Mouse (Mus musculus): ENCODE measurements around the gene Foxk1. TPM values are rescaled to one million over a fixed set of nuclear protein-coding genes. Genes with fewer than 3 reads are reported as not detected.

Gene Foxk1
- 11.3 TPM for polyA plus RNA-seq (2017; shearing (Covaris generic))

DNA sequence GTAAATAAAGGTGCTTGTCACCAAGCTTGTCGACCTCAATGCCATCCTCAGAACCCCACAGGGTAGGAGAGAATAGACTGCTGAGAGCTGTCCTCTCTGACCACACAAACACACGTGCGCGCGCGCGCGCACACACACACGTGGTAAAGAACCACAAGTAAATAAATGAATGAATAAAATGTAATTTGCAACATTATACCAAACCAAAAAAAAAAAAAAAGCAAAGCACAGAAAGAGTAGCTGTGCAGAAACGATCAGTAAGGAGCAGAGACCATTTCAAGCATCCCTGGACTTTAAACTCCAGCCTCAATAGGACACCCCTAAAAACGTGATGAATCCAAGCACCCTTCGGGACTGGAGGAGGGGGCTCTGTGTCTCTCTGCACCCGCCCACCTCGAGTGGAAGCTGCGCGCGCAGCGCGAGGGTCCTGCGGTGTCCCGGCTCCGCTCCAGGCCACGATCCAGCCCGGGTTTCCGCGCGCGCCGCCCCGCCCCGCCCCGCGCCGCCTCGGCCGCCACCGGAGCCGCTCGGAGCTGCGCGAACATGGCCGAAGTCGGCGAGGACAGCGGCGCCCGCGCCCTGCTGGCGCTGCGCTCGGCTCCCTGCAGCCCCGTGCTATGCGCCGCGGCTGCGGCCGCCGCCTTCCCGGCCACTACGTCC, at the start of gene Foxk1:
Gene Foxk1, plus strand, starts transcription at position 517 of the 660 bp plus-strand sequence.

GRCm38 (mm10) chr5:142463461-142464454, 62.5 kb downstream of the Foxk1 start, which contains the start of gene Ap5z1:
TSS of gene Ap5z1 (plus strand) at chr5:142463944.

Other genes starting within 250 kb of the Foxk1 start
- gene Ap5z1, start 62.4 kb downstream of the Foxk1 start, polyA plus RNA-seq (2017; shearing (Covaris generic)), result 23.4 TPM
- gene Papolb, start 128.6 kb downstream of the Foxk1 start, polyA plus RNA-seq (2017; shearing (Covaris generic)), result 0.17 TPM
- gene Radil, start 149.6 kb downstream of the Foxk1 start, polyA plus RNA-seq (2017; shearing (Covaris generic)), result 0.34 TPM
- not detected for gene Mmd2, start 207.3 kb downstream of the Foxk1 start, polyA plus RNA-seq (2017; shearing (Covaris generic))
- 47.4 TPM for gene Wipi2, start 226.2 kb downstream of the Foxk1 start, polyA plus RNA-seq (2017; shearing (Covaris generic))